Mouse (Mus musculus): ENCODE measurements around the gene Crocc2.
A peak's percentile ranks its signal among the peaks of the same experiment; 100 is the strongest.

Gene Crocc2

DNA sequence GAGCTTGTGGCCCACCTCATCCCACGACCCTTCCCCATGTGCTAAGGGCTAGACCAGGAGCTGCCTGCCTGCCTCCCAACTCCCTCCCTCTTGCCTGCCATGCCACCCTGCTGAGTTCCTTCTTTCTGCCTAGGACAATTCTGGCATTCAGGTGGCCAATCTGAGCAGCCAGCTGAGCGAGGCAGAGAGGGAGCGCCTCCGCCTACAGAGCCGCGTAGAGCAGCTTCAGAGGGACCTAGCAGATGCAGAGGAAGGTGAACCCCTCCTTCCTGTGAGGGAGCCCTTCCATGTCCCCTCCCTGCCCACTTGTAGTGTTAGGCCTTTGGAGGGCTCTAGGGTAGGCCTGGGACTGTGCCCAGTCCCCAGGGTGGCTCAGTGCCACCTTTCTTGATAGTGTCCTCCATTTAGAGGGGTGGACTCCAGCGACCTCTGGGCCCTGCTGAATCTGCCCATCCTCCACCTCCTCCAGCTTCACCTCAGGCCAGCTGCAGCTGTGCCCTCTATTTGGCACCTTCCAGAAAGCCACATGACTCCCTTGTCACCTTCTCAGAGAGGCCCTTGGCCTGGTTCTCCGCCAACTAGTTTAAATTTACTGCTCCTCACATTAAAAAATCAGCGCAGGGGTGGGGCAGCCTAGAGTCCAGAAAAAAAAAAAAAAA is 48.4 kb downstream of the Crocc2 start:
- no peak for DNase-seq (ENCODE audit: low spot score in 2 of 2)

DNA sequence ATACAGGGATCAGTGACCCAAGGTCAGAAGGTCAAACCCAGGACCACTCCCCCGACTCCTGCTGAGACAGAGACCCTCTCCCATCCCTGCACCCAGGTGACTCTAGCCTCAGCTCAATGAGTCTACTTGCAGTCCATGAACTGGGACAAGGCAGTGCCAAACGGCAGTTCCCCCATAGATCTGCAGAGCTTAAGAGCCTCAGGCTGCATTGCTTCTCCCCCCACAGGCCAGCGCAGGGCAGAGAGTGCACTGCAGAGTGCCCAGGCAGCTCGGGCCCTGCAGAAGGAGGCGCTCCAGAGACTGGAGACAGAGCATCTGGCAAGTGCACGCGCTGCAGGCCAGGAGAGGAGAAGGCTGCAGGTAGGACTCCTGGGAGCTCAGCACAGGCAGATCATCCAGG is 49.0 kb downstream of the Crocc2 start:
- DNase-seq (ENCODE audit: low spot score in 2 of 2) = no peak

- no peak for DNase-seq (ENCODE audit: low spot score in 2 of 2)
Measured at GRCm38 (mm10) chr1:93220776-93221175, 52.3 kb downstream of the Crocc2 start.

GRCm38 (mm10) chr1:93223972-93224371 is 55.4 kb downstream of the Crocc2 start:
- peak; percentile 20 to 69 for DNase-seq (ENCODE audit: low spot score in 2 of 2)

- DNase-seq (ENCODE audit: low spot score in 2 of 2) = no peak
Measured at GRCm38 (mm10) chr1:93225226-93225625, 56.7 kb downstream of the Crocc2 start.

GRCm38 (mm10) chr1:93225731-93226520 is 57.4 kb downstream of the Crocc2 start:
- DNase-seq (ENCODE audit: low spot score in 2 of 2) = no peak

DNA sequence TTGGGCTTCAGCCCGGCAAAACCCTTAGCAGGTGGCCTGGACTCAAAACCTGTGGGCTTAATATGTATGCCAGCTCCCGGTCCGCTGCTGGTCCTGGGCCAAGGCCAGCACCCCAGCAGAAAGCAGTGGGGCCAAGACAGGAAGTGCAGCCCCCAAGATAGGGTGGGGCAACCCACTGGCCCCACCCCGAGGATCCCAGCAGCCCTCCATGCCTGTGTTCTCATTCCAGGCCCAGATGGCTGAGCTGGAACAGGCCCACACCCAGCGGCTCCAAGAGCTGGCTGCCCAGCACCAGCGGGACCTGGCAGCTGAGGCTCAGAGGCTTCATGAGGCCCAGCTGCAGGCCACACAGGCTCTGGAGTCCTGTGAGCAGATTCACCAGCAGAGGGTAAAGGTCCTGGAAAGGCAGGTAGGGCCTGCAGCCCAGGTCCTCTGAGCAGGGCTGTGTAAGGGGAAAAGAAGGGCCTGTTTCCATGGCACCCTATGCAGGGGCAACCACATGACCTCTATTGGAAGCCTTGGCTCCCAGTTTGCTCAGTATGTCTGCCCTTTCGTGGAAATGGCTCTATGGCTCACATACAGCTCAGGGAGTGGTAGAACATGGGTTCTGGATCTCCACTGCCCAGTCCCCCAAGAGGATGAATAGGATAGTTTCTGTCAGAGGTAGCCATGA is 58.9 kb downstream of the Crocc2 start:
- no peak for DNase-seq (ENCODE audit: low spot score in 2 of 2)

DNA sequence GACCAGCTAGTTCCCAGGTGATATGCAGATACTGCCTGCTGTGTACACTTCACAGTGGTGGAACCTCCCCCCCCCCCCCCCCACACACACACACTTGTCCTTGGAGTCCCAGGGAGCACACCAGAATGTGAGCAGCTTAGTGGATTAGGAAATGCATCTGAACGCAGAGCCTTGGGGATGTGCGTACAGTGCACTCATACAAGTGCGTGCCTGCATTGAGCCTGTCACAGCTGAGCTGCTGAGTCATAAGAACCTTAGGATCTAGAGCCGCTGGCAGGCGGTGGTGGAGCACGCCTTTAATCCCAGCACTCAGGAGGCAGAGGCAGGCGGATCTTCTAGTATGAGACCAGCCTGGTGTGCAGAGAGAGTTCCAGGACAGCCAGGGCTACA is 59.4 kb downstream of the Crocc2 start:
- DNase-seq (ENCODE audit: low spot score in 2 of 2) = no peak

DNA sequence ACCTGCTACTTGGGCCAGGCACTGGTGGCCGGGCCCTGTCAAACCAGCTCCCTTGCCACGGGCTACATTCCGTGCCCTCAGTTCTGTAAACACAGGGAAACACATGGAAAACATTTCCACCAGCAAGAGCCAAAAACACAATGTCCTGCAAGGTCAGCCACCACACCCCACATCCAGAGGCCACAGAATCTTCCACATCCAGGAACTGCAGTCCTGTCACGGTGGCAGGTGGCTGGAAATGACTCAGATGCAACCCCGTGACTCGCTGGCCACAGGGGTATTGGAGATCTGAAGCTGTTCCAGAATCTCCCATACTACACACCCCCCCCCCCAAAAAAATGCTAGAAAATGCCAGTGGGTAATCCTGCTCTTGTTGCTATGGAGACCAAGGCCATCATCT is 60.7 kb downstream of the Crocc2 start:
- DNase-seq (ENCODE audit: low spot score in 2 of 2) = no peak

DNA sequence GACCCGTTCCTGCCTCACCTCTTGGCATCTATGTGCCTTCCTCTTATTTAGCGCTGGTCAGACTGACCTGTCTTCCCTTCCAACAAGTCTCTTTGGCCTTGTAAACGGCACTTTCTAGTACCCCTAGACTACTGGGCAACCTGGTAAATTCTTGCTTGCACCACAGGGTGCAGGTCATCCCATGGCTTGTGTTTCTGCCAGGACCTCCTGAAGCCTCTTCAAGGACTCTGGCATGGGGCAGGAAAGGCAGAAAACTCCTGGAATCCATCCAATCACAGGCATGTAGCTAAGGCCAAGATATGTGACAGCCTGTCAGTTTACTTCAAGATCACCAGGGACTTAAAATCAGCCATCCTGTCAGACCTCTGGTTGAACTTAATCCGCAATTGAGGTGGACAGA is 61.1 kb downstream of the Crocc2 start:
- DNase-seq (ENCODE audit: low spot score in 2 of 2) = no peak

DNA sequence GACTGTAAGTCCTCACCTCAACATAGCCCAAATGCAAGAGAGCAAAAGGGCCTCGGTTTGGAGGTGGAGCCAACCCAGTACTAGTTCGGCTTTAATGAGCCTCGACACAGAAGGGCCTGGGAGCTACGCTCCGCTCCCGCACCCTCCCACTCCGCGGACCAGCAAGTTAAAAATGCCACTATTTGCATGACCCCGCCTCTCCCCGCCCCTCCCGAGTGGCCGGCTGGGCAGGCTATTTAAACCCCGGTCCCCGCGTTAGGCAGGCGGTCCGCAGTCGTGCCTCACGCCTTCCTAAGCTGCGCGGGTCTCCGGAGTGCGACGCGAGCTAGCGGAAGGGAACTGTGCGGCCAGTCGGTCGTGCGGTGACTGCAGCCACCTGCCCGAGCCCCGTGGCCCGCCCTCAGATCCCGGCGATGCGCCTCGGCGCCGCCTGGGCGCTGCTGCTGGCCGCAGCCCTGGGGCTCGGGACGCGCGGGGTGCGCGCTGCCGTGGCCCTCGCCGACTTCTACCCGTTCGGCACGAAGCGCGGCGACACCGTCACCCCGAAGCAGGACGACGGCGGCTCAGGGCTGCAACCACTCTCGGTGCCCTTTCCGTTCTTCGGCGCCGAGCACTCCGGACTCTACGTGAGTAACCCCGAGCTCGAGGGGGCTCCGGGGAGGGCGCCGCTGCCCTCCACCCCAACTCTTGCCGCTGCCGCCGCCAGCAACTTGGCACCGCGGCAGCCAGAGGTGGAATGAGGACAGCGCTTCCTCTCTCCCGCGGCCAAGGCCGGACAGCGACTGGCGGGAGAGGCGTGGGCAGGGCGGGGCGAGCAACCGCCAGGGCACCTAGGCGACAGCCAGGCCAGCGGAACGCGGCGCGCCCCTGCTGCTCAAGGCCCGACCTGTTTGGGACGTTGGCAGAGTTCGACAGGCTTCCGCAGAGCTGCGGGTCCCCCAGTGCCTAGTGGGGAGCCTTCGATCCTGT is 67.3 kb downstream of the Crocc2 start, which contains the start of gene Sned1:
TSS of gene Sned1 (plus strand) at position 266 of the 969 bp plus-strand sequence.
- peak; percentile 31 to 70 for DNase-seq (ENCODE audit: low spot score in 2 of 2)

DNA sequence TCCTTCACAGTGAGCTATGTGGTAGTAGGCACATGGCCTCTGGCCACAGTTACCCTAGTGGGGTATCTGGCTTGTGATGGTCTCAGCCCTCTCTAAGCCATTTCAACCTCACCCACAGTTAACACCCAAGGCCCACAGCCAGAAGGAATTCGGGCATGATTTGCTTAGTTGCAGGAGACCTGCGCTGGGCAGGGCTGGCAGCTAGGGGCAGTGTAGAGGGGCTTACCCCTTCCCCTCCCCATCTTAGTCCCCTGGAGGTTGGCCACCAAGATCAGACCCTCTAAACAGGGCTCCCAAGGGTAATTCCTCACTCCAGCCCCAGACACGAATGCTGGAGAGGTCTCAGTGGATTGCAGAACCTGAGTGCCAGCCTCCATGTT is 68.0 kb downstream of the Crocc2 start:
- no peak for DNase-seq (ENCODE audit: low spot score in 2 of 2)

DNA sequence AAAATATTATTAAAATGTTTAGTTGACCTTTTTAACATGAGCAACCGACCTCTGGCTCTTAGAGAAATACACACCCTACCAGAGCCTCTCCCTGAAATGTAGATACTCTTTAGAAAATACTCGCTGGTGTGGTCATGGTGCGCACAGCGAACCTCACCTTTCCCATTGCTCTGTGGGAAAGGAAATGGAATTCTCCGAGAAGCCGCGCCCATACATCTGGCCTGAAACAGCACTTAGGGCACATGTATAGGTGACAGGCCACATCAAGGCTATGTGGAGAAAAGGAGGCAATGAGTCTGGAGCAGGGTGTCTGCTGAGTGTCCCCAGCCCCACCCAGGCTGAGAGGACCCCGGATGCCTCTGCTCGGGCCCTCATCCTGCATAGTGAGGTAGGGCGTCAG is 69.2 kb downstream of the Crocc2 start:
- DNase-seq (ENCODE audit: low spot score in 2 of 2) = no peak

DNA sequence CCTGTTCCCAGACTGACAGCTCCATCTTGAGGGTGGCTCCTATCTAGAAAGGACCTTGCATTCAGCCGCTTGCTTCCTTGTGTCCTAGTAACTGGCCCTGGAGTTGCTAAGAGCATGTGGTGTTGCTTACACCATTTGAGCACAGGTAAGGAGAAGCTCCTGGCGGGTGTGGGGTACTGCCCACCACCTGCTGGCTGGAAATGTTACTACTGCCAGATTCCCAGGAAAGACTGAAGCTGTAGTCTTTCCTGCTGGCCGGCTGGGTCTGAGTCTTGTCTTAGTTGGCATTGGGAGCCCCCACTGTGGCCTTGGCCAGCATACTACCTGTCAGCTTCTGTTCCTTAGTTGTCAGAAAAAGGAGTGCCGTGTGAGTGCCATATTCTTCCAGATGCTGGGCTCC is 69.7 kb downstream of the Crocc2 start:
- no peak for DNase-seq (ENCODE audit: low spot score in 2 of 2)

DNA sequence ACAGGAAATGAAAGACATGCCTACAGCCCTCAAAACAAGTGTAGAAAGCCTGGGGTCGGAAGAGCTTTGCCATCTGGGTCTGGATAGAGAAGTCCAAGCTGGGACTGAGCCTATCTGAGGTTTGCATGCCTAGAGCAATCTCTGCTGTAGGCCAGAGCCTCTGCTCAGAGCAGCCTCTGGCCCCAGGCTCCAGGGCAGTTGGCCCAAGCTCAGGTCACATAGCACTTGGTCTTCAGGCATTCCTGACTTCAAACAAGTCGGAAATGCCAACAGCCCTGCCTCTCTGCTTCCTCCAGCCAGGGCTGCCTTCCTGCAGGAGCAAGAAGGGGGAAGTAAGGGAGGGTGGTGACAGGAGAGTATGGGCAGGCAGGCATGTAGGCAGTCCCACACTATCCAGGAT is 77.4 kb downstream of the Crocc2 start:
- DNase-seq (ENCODE audit: low spot score in 2 of 2) = no peak

DNA sequence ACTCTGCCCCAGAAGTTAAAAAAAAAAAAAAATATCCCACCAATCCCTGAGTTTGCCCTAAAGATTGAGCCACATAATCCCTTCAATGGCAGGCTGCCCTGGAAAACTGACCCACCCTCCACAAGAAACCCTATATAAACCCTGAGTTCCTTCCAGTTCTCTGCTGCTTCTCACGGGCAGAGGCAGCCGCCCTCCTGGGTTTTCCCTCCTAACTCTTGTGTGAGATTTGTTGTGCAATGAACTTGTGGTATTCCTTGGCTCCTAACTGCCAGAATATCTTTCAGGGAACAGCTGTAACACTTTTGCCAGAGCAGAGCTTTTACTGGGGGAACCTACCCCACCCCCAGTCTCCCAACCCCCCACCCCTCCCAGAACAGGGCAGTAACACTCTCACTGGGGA is 84.1 kb downstream of the Crocc2 start:
- no peak for DNase-seq (ENCODE audit: low spot score in 2 of 2)

DNA sequence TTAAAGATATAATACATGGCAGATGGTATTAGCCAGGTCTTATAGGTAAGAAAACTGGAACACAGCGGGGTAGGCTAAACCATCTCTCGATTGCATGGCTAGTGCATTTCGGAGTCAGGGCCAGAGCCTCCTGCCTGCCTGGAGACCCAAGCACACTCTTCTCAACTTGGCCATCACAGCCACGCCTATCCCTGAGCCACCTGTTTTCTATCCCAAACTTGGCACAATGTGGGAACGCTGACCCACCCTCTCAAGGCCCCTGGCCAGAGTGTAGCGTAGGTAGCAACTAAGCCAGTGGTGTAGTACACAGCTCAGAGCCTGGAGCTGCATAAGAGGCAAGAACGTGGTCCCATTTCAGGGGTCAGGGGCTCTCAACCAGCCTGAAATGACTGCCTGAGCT is 87.2 kb downstream of the Crocc2 start:
- no peak for DNase-seq (ENCODE audit: low spot score in 2 of 2)

GRCm38 (mm10) chr1:93257560-93257959 is 89.0 kb downstream of the Crocc2 start:
- DNase-seq (ENCODE audit: low spot score in 2 of 2) = no peak

GRCm38 (mm10) chr1:93267207-93267606 is 98.7 kb downstream of the Crocc2 start:
- no peak for DNase-seq (ENCODE audit: low spot score in 2 of 2)

GRCm38 (mm10) chr1:93268246-93268645 is 99.7 kb downstream of the Crocc2 start:
- DNase-seq (ENCODE audit: low spot score in 2 of 2) = no peak

DNA sequence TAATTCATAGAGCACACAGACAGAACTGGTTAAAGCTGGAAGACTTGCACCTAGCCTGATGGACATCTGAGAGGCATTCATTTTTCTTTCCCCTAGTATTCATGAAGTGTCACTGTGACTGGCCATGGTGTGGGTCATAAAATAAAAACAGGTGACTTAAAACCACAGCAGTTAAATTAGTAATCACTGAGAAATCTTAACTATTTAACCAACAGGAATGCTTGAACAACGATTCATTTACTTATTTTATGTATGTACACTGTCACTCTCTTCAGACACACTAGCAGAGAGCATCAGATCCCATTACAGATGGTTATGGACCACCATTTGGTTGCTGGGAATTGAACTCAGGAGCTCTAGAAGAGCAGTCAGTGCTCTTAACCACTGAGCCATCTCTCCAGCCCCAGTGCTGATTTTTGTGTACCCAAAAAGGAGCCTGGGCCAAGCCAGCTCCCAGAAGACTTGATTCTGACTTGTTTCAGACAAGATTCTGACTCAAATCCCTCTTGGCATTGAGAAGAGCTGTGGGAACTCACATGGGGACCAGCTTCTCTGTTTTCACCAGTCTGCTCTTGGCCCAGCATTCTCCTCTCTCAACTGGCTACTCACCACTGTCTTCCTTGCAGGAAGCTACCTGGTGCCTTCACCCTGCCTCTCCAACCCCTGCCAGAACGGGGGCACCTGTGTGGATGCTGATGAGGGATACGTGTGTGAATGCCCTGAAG is 102.2 kb downstream of the Crocc2 start:
- no peak for DNase-seq (ENCODE audit: low spot score in 2 of 2)

Data from spleen, postnatal 10 days (tissue).